In genomic region chr10:59907080-59907609, GRCm38 (mm10) we compare ENCODE assay signal across 9 mouse cellular contexts. TPM values are rescaled to one million over a fixed set of nuclear protein-coding genes. Genes with fewer than 3 reads are reported as not detected.
DNase-seq lines count a peak whose midpoint lies in the region; ATAC-seq lines count a peak whose summit lies in the region.
"Had no signal": no experiment of that assay in that cellular context is flagged by ENCODE, and none has a peak within 500 bp of the region (broad histone marks: within the 10 kb centered on the region; RNA-seq: fewer than 3 reads in every experiment).

No protein-coding gene starts in this region.

- H3K9ac ChIP-seq in hindbrain, embryonic 13.5 days = no peak overlapping the region
- peak overlapping the region; percentile 36; the same call in 1 of the 2 replicates for H3K9ac ChIP-seq in liver, embryonic 13.5 days

- H3K9me3 ChIP-seq in hindbrain, embryonic 10.5 days = no peaks in the 10 kb centered on the region
- no peaks in the 10 kb centered on the region for H3K9me3 ChIP-seq in hindbrain, embryonic 13.5 days
- H3K9me3 ChIP-seq in liver, embryonic 13.5 days (replicated peaks) = no peaks in the 10 kb centered on the region

- ATAC-seq in hindbrain, embryonic 13.5 days (ENCODE audit: low FRiP score) = no peak
- no peak for ATAC-seq in liver, embryonic 13.5 days (ENCODE audit: low read depth)
- ATAC-seq in megakaryocyte, adult 5-6 weeks (ENCODE audit: poor library complexity, severe bottlenecking) = no peak

- no peaks in the 10 kb centered on the region for H3K36me3 ChIP-seq in hindbrain, embryonic 10.5 days
- H3K36me3 ChIP-seq in hindbrain, embryonic 13.5 days = no peaks in the 10 kb centered on the region
- no peaks in the 10 kb centered on the region for H3K36me3 ChIP-seq in liver, embryonic 13.5 days

- H3K4me1 ChIP-seq in hindbrain, embryonic 10.5 days (replicated peaks) = peaks cover 69% of the 10 kb centered on the region
- H3K4me1 ChIP-seq in hindbrain, embryonic 13.5 days (replicated peaks) = peaks cover 55% of the 10 kb centered on the region
- peaks cover 30% of the 10 kb centered on the region for H3K4me1 ChIP-seq in brown adipose tissue, adult 24 weeks (ENCODE audit: control insufficient read depth, insufficient read depth, insufficient read length, low read length)
- peaks cover 51% of the 10 kb centered on the region for H3K4me1 ChIP-seq in liver, embryonic 13.5 days (replicated peaks)

- 60% methylated on average over 3 of the region's 3 CpGs for WGBS in hindbrain, embryonic 10.5 days
- 60% methylated on average over 3 of the region's 3 CpGs for WGBS in hindbrain, embryonic 13.5 days
- 50% methylated on average over 3 of the region's 3 CpGs for WGBS in liver, embryonic 13.5 days (ENCODE audit: insufficient replicate concordance)

- no peak for DNase-seq in hindbrain, embryonic 10.5 days (ENCODE audit: low spot score)
- DNase-seq in CD4-positive helper T cell, adult 2 months (ENCODE audit: low read depth, low spot score) = peak; percentile 84
- DNase-seq in liver, embryonic 13.5 days = no peak
- no peak for DNase-seq in Muller cell, postnatal 12 days (ENCODE audit: inconsistent ontology term)
- no peak for DNase-seq in gastrocnemius, postnatal 4 days (ENCODE audit: low spot score in 2 of 2)
- DNase-seq: layer of hippocampus, adult 9-11 months had no signal

- no peak overlapping the region for H3K4me3 ChIP-seq in hindbrain, embryonic 10.5 days
- H3K4me3 ChIP-seq in hindbrain, embryonic 13.5 days = no peak overlapping the region
- H3K4me3 ChIP-seq in brown adipose tissue, adult 24 weeks (ENCODE audit: insufficient read depth, low read depth, low read length) = no peak overlapping the region
- no peak overlapping the region for H3K4me3 ChIP-seq in liver, embryonic 13.5 days (replicated peaks)

- peak overlapping the region; percentile 86 for H3K27ac ChIP-seq in hindbrain, embryonic 10.5 days
- H3K27ac ChIP-seq in hindbrain, embryonic 13.5 days = no peak overlapping the region
- peak overlapping the region; percentile 22; the same call in 1 of the 2 replicates for H3K27ac ChIP-seq in brown adipose tissue, adult 24 weeks (replicated peaks; ENCODE audit: low read depth, low read length)
- H3K27ac ChIP-seq in liver, embryonic 13.5 days = no peak overlapping the region

- peaks cover 12% of the 10 kb centered on the region; the same call in 1 of the 2 replicates for H3K27me3 ChIP-seq in hindbrain, embryonic 10.5 days (ENCODE audit: insufficient read depth, poor library complexity, severe bottlenecking)
- no peaks in the 10 kb centered on the region for H3K27me3 ChIP-seq in hindbrain, embryonic 13.5 days
- H3K27me3 ChIP-seq in liver, embryonic 13.5 days = peaks cover 38% of the 10 kb centered on the region

- H3K4me2 ChIP-seq in hindbrain, embryonic 13.5 days = no peak overlapping the region
- H3K4me2 ChIP-seq in liver, embryonic 13.5 days = no peak overlapping the region

RNA-seq across cellular contexts. Expression of gene Dnajb12, which starts 27.8 kb away (rescaled TPM):
- polyA plus RNA-seq in hindbrain, embryonic 10.5 days (2016; fragmentation: Nextera tagmentation; extraction: Ambion mirVana) = 27.2 and 31.5 TPM in 2 replicates
- 18.4 and 19.2 TPM in 2 replicates for polyA plus RNA-seq in hindbrain, embryonic 13.5 days (2015; fragmentation: Nextera tagmentation; extraction: Ambion mirVana)
- polyA plus RNA-seq in brown adipose tissue, adult 24 weeks (2012; ENCODE audit: insufficient read depth, insufficient read length, missing spikeins) = 21.7 and 21.9 TPM in 2 replicates
- 13.4 and 15.5 TPM in 2 replicates for polyA plus RNA-seq in liver, embryonic 13.5 days (2015; fragmentation: Nextera tagmentation; extraction: Ambion mirVana)
- 21.9 and 26.0 TPM in 2 replicates for total RNA-seq in megakaryocyte, adult 5-6 weeks (2015)
- total RNA-seq in megakaryocyte, adult 5-6 weeks (2017) = 17.3 and 18.5 TPM in 2 replicates
- 10 to 100 TPM; 45.0 to 51.3 TPM for total RNA-seq in gastrocnemius, postnatal 4 days (2021)

RNA-seq across cellular contexts. Expression of gene Ddit4, which starts 44.5 kb away (rescaled TPM):
- polyA plus RNA-seq in hindbrain, embryonic 10.5 days (2016; fragmentation: Nextera tagmentation; extraction: Ambion mirVana) = 37.5 and 37.6 TPM in 2 replicates
- 64.8 and 69.6 TPM in 2 replicates for polyA plus RNA-seq in hindbrain, embryonic 13.5 days (2015; fragmentation: Nextera tagmentation; extraction: Ambion mirVana)
- 6.1 and 17.7 TPM in 2 replicates for polyA plus RNA-seq in brown adipose tissue, adult 24 weeks (2012; ENCODE audit: insufficient read depth, insufficient read length, missing spikeins)
- 2.7 and 2.8 TPM in 2 replicates for polyA plus RNA-seq in liver, embryonic 13.5 days (2015; fragmentation: Nextera tagmentation; extraction: Ambion mirVana)
- 2.2 and 2.4 TPM in 2 replicates for total RNA-seq in megakaryocyte, adult 5-6 weeks (2015)
- total RNA-seq in megakaryocyte, adult 5-6 weeks (2017) = 0.94 and 1.2 TPM in 2 replicates
- 10 to 100 TPM; 18.6 to 18.7 TPM for total RNA-seq in gastrocnemius, postnatal 4 days (2021)

Comparison
In these comparisons a context has a peak if more than half of its experiments do, and no peak if none do; other contexts are left out.
1. H3K27ac ChIP-seq: peak in hindbrain, embryonic 10.5 days (single experiment) and brown adipose tissue, adult 24 weeks (single experiment); none in hindbrain, embryonic 13.5 days (single experiment) and liver, embryonic 13.5 days (single experiment).